Mouse (Mus musculus) right cerebral cortex, postnatal 4 days (tissue): ENCODE results near the gene Agtr1a.
A peak's percentile ranks its signal among the peaks of the same experiment; 100 is the strongest.

ENCODE experiments used
- DNase-seq: peaks from one replicate; pipeline ENCODE4 v3.0.0-alpha.2; 2022

The Agtr1a gene

DNA sequence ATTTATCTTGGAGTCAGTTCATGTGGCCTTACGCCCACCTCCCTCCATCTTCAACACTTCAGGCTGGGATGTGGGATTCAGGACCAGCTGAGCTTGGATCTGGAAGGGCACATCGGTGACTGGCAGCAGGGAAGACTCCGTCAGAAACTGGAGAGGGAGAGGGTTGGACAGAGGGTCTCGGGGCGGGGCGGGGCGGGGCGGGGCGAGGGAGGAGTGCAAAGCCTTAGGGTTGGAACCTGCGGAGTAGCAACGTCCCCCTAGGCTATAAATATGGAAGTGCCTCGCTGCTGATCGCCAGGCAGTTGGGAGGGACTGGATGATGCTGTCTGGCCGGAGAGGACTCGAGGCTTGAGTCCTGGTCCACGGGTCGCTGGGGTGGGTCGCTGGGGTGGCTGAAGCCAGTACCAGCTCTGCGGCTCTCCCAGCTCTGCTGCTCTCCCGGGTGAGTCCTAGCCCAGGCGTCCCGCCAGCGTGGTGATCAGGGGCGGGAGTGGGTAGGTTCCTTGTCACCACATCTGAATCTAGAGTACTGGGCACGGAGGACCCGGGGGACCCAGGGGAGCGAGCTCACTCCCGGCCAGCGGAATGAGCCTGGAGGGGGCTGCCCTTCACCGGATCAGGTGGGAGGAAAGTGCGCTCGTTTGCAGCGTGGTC, at the start of gene Agtr1a:
Agtr1a (plus strand) TSS at position 294 of the 654 bp plus-strand sequence.
- peak; percentile 47 for DNase-seq

DNA sequence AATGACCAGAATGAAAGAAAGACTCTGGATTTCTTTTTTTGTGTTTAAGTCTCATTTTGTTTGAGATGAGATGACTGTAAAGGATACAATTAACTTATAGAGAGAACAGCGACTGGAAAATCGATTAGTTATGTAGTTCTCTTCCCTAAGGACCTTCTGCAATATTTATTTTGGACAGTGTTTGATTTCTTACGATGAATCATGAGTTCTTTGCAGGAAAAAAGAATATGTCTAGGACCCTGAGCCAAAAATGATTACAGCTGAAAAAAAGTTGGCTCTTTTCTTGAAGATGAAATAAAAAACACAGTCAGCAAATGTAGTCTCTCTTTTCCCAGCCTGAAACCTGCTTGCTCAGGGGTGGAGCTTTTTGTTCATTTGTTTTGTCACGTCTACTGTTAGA, 26.0 kb upstream of the Agtr1a start:
- DNase-seq = no peak

DNA sequence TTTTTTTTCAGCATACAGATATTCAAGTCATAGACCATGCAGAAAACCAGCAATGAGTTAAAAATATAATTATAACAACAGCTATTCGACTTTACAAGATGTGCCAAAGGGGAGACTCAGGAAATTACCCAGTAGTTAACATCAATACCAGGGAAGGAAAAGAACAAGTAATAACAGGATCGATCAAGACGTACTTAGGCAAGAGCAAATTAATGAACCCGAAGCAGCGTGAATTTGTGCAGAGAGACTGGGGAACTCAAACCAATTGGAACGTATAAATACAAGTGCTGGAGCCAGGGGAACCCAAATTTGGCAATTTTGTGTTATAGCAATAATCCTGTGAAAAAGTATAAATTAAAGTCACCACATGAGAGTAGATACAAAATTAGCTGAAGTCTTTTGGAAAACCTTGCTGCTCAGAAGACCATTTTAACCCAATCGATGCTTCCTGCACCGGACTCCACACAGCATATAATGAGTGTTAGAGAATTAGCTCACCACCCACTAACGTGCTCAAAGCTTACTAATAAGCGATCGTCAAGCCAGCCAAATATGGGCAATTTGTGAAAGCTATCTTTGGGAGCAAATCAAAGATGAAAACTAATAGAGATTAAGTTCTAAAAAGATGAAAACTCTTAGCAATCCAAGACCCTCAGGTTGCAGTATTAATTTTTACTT, 11.4 kb upstream of the Agtr1a start:
- no peak for DNase-seq

DNA sequence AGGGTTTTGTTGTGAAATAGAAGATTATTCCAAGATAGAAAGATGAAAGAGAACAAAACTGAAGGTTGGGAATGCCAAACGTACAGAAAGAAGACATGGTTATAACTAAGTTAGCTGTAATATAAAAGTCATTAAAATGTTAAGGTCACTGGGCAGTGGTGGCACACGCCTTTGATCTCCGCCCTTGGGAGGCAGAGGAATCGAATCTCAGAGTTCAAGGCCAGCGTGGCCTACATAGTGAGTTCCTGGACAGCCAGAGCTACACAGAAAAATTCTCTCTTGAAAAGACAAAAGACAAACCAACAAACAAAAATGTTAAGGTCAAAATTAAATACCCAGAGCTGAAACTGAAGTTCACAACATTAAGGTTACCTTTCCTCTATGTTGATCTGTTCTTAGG, 5.2 kb upstream of the Agtr1a start:
- no peak for DNase-seq

DNA sequence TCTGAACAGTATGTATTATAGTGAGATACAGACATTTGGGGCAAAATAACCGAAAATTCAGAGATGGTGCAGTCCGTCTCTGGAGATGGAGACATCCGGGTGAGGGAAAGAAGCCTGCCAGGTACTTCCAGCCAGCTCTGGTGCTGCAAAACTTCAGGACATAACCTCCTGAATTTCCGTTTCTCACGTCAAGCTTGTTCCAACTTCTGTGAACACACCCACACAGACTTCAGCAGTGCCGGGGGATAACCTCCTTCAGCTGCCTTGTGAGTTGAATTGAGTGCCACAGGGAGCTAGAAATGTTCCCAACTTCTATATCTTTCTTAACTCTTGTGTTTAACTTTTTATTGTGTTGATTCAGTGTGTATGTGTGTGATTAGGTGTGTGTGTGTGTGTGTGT, 4.4 kb upstream of the Agtr1a start:
- DNase-seq = no peak

DNA sequence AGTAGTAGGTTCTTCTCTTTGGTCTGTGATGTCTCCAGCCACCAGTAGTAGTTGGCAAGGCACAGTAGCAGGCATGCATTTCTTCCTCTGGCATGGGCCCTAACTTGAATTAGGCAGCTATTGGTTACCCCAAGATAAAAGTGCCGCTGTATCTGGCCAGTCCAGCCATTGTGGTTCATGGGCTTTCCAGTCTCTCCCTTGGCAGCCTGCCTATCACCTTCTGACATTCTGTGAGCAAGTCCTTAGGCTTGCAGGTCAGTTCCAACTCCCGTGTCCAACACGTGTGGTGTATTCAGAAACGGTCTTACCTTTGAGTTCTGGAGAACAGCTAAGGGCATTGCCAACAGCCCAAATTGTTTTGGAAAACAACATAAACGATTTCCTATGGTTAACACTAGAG, 3.7 kb upstream of the Agtr1a start:
- DNase-seq = no peak

DNA sequence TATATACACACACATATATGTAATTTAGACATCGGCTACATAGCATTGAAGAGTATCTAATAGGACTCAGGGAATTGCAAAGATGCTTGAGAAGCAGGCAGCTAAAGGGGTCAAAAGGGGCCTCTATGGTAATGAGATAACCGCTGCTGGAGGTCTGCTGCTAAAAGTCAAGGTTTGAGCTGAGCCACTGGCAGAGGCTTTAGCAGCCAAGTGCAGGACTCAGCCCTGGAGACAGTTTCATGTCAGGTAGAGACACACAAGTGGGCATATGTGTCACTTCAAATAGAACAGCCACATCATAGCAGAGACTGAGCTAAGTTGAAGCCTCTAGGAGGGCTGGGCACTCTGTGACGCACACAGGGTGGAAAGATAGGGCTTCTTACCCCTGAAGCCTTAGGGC, 1.6 kb upstream of the Agtr1a start:
- DNase-seq = no peak

DNA sequence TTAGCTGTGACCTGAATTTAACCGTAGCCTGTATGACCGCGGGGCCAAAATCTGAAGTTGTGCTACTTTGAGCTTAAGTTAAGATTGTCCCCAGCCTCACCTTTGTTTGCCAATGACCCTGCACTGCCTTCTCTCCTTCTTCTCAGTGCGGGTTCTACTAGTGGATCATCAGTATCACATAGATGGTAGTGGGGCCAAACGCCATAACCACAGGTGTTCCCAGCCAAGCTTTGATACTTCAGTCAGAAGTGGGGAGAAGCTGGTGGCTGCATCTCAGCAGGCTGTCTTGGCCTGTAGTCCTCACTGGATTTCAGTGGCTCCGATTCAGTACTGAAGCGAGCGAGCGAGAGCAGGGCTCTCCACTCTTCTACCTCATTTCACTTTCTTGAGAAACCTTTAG, 672 bp downstream of the Agtr1a start:
- no peak for DNase-seq

DNA sequence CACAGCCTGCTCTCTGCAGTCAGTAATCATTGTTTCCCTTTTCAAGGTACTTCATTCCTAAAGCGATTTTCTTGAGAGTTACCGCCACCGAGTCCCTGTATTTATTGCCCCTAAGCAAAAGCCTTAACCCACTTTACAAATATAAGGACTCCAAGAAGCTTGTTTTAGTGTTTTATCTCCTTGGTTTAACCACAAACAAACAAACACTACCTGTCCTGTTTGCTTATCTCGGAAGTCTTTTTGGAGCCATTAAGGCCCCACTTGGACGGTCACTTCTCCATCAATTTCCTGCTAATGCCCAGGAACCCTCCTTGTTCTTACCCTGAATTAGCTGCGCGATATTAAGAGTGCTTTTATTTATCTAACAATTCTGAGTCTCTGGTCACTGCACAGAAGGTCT, 1.4 kb downstream of the Agtr1a start:
- no peak for DNase-seq

DNA sequence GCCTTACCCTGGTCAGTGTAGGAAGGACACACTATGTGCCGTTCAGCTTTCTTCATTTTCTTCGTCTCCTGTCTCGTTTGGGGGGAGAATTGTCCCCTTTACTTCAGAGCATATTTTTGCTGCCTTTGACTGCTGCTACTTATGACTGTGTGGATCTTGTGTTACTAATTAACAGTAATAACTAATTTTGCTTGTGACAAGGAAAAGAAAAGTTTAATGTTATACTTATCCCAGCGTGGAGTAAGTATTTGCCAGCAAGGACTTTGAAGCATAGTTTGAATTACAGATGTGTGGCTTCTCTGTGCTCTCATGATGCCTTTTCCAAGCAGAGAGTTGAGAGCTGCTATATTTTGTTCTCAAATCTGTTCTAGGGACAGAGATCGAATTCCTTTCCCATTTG, 2.3 kb downstream of the Agtr1a start:
- no peak for DNase-seq

DNA sequence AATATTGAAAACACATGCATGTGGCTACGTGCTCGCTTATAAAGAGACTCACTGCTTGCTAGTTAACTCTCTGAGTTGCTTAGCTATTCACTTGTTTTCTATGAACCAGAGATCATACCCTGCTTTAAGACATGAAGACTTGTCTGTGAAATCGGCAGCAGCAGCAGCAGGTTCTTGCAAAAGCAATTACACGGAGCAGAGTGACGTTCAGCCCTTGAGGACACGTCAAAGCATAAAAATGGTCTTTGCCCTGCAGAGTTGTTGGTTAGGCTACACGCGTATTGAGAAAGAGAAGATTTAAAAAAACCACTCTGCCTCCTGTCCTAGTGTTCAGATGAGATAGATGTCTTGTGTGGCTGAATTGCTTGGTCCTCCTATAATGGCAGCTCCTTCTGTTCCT, 3.7 kb downstream of the Agtr1a start:
- DNase-seq = no peak

DNA sequence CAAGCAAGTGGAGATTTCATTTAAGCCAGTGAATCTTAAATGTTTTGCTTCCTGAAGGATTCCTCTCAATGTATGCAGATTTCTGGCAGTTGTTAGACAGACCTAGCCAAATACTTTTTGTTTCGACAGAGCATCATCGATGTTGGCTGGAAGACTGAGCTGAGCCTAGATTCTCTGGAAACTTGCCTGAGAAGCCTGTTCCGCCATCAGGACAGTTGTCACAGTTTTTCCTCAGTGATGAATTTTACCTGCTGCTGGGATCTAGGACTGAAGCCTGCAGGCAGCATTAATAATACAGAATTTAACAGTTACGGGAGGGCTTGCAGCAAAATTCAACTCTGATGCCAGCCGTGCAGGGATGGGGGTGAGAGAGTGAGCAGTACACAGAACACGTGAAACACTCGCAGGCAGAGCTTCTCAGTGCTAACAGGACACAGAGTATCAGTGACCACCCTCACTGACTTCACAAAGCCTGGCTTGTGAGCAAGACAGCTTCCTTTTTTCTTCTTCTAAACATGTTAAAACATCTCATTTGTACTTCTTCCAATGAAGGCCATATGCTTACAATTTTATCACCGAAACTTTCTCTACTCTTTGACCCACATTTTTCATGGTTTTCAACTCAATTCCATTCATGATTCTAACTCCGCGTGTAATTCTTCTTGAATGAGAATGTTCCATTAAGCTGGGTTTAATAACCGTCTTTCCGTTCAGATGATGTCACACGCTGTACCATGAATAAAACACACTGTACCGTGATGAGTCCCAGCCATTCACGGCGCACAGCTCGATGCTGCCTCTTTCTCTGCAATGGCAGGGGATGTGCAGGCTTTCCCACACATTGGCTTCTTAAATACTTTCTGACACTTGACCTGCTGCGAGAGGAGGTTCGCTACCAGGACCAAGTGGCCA, 6.0 kb downstream of the Agtr1a start:
- no peak for DNase-seq

DNA sequence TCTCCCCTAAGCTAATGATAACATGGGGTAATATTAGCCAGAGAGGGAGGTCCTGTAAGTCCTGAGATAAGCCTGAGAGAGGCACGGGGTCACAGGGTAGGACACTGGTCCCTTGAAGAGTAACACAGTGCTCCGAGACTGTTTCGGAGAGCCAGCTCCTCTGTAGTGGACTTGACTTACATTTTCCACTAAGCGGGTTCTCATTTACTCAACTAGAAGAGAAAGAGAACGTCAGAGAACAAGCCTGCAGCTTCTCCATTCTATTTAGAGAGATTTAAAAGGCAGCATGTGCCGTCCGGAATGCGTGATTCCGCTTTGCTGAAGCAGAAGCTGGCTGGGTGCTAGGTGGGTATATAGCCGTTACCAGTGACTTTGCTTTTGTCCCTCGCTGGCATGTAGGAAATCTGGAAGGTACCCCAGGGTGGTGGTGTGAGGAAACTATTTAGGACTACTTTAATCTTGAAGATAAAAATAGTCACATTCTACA, 9.2 kb downstream of the Agtr1a start:
- DNase-seq = no peak

DNA sequence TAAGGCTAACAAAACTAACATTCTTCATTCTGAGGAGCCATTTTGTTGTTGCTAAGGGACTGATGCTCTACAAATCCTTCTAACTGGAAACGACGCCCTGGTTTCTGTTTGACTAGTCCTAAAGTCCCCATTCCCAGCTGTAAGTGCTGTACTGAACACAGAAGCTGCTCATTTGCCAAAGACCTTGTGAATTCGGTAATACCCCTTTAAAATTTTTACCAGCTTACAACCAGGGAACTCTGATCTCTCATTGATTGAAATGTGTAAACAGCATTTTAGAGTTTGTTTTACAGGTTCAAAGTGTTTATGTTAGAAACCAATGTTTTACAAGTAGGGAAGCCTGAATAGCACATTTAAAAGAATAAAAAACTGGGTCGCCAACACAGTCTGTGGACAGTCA, 10.6 kb downstream of the Agtr1a start:
- DNase-seq = no peak

DNA sequence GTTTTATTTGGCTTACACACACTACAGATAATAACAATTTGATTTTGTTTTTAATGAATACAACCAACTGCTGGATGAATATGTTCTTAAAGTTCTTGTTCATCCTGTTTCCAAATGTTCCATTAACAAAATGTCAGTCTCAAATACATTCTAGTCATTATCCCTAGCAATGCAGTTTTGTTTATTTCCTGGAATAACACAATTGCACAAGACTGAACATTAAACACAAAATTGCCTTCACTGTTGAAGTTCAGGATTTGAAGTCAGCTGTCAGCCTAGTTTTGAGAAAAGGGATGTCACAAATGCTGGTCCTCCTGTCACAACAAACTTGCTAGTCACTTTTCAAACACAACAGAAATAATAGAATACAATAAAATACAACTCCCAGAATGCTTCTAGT, 12.1 kb downstream of the Agtr1a start:
- no peak for DNase-seq

DNA sequence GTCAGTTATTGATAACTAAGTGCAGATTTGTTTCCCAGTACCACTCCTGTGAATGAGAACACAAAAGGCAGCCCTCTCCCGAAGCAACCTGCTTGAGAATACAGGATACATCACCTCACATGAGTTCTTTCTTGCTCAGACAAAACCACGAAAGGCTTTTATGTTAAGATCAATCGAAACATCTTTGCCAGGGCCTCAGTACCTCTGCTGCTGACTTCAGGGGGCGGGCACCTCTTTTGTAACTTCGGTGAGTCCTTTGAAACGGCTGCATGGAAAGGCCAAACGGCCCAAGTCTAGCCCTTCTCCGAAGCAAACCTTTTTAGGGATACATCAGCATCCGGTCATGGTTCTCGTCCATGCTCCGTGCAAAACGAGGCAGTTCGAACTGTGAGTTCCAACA, 15.7 kb downstream of the Agtr1a start:
- DNase-seq = no peak

DNA sequence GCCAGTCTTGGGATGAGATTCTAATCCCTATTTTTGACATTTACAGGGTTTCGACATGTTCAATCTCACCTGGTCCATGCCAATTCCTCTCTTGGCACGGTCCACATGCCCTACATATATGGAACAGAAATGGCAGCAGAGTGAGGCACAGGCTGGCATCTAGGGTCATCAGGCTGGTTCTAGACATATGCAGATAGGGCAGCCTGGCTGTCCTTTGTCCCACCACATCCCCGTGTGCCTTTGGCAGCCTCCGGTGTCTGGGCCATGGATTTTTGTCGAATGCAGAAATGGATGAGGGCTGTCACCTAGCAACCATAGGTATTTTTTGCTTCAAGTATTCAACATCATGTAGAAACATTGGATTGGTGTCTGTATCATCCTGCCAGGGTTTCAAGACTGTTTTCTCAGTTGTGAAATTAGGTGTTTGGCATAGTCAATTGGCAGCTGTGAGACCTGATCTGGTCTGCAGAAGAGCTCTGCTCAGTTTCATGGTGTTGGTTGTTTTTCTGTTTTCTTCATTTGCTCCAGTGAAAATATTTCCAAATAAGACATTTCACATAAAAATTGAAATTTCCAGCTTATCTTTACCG, 18.8 kb downstream of the Agtr1a start:
- no peak for DNase-seq

DNA sequence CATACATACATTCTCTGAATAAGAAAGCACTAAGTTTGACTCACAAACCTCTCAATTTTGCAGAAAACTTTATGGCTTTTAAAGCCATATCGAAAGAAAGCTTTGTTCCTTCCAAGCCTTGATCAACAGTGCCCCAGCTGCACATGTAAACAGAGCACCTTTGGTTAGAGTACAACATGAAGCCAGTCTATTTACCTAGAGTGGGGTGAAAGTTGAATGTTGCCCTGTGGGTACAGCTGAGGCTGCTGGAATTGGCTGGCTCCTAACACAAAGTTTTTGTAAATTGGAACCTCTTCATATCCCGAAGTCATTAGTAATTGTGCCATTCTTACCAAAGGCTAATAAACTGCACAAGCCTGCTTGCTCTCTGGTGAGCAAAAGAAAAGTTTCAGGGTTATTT, 19.7 kb downstream of the Agtr1a start:
- no peak for DNase-seq

DNA sequence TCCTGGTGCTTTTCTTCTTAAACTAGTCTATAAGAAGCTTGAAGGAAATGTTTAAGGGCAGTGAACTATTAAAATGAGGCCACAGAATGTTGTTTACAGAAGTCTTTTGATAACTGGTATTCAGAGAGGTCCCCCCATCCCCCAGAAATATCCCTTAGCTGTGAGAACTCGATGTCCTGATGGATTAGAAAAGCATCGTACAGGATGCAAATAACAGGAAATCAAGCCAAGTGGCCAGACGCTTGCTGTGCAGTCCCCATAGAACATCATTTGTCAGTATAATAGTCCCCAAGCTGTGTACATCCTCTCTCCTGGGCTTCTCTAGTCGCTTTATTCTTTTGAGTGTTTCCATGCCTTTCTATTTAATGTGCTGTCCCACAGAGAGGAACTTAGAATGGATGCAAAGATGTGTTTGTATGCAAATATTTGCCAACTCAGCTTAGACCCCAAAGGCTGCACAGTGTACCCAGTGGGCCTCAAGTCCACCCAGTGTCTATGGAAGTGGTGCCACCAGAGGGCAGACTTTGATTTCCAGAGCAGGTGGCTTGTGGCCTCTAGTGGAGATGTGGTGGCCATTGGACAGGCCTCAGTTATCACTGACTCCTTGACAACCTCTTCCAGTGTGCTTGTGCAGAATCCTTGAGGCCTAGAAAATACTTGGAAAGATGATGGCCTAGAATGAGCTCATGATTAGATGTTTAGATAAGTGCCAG, 22.4 kb downstream of the Agtr1a start:
- no peak for DNase-seq

DNA sequence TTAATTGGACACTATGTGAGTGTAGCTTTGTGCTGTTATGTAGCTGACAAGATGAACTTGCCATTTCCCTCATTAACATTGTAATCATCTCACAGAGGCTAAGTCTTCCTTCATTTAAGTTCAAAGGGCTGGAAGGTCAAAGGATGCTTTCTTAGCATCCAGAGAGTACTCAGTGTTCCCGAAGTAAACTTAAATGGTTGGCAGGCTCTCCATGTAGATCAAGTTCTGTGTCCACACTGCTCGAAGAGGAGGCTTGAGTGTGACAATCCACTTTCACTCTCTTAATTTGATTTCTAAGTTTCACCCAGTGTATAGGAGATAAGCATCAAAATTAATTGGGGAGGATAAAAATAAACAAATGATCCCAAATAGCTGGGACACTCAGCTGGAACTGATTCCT, 23.6 kb downstream of the Agtr1a start:
- no peak for DNase-seq

DNA sequence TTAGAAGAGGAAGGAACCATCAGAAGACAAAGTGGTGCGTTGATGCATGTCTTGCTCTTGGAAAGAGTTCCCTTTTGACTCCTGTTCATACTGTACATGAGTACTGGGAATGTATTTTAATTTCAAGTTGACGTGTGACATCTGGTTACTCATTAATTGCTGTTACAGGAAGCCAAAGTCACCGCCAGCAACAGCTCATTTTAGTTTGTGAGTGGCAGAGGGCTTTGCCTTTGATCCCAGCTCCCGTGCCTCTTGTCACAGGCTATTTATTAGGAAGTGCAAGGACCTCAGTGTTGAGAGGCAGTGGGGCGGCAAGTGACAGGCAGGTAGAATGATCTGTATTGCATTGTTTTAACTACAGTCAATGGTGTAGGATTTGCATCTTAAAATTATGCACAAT, 24.8 kb downstream of the Agtr1a start:
- DNase-seq = no peak

DNA sequence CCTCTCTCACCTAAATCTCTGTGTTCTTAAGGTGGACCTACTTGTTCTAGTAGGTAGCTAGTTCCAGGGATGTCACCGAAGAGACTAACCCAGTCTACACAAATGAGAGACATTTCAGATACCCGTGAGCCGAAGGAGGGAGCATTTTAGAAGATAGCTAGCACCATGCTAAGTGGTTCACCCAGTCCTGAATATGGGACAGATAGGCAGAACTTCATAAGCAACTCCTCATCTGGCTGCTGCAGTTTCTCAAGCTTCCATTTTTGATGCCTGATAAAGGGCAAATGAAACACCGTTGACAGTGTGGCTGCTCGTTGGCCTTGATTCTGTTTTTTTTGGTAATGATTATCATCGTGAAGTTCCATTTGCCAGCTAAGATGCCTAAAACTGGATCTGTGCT, 25.8 kb downstream of the Agtr1a start:
- DNase-seq = no peak
